Mouse (Mus musculus) limb, embryonic 13.5 days (tissue): ENCODE measurements around the gene Slc15a4. TPM values are rescaled to one million over a fixed set of nuclear protein-coding genes. Genes with fewer than 3 reads are reported as not detected.

Experiments
- ATAC-seq: fragments of 200-750 bp; cut with Nextera tagmentation; 2 replicates; pipeline ENCODE4 v1.8.0; 2017; ENCODE audit warnings: low read depth, moderate number of reproducible peaks, moderate TSS enrichment; ENCODE audit not compliant: low FRiP score
- H3K27ac ChIP-seq: fragments of 300-500 bp; sonication (generic); 2 replicates; pipeline ENCODE4 v1.5.1; 2015; ENCODE audit warnings: inconsistent platforms, mild to moderate bottlenecking, moderate library complexity
- H3K27me3 ChIP-seq: fragments of 300-500 bp; sonication (generic); 2 replicates; pipeline ENCODE4 v1.6.1; 2015; ENCODE audit warnings: mild to moderate bottlenecking, inconsistent platforms
- H3K36me3 ChIP-seq: fragments of 300-500 bp; sonication (generic); 2 replicates; pipeline ENCODE4 v1.6.1; 2015; ENCODE audit warnings: inconsistent platforms, mild to moderate bottlenecking, moderate library complexity
- H3K4me1 ChIP-seq: fragments of 300-500 bp; sonication (generic); 2 replicates; pipeline ENCODE4 v1.6.1; 2015; ENCODE audit warnings: inconsistent platforms
- H3K4me2 ChIP-seq: fragments of 300-500 bp; sonication (generic); replicated peaks from 2 replicates; pipeline ENCODE4 v1.6.1; 2015; ENCODE audit warnings: inconsistent platforms, mild to moderate bottlenecking, moderate library complexity
- H3K4me3 ChIP-seq: fragments of 300-500 bp; sonication (generic); 2 replicates; pipeline ENCODE4 v1.5.1; 2015; ENCODE audit warnings: moderate library complexity, mild to moderate bottlenecking, inconsistent platforms
- H3K9ac ChIP-seq: fragments of 300-500 bp; sonication (generic); 2 replicates; pipeline ENCODE4 v1.6.1; 2015; ENCODE audit warnings: mild to moderate bottlenecking, inconsistent platforms
- H3K9me3 ChIP-seq: fragments of 300-500 bp; sonication (generic); 2 replicates; pipeline ENCODE4 v1.6.1; 2016; ENCODE audit warnings: inconsistent platforms
- WGBS: fragments of 180-500 bp; shearing (Covaris S2); methylation state at CpG from one replicate; pipeline ENCODE4 v1.1.7; 2015; 5-methylcytosine and 5-hydroxymethylcytosine counted together
- polyA plus RNA-seq: library from polyadenylated mRNA; unstranded; fragments of >200 nt; fragmentation: Nextera tagmentation; extraction: Ambion mirVana; gene quantifications from 2 replicates; pipeline ENCODE4 v1.2.1, GENCODE M21; 2015

Gene Slc15a4
- polyA plus RNA-seq, 1 experiment from 2014 or later, result 20.8 TPM

DNA sequence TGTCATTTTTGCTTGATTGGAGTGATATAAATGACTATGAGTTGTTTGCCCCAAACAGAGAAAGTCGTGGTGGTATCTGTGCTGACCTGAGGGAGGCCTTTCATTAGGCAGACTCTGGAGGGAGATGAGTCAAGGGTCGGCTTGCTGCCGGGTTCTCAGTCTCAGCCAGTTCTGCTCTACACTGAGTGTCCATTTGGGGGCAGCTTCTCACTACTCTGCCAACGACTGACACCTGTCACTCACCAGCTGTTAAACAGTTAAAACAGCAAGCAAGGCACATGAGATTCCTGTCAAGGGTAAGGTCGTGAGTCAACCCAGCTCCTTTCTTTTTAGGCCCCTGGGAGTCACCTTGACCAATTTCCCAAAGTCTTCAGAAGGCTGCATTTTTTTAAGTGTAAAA lies 40.3 kb downstream of the Slc15a4 start:
- Histone ChIP-seq H3K9me3 (no peaks in the 10 kb centered on the region), H3K27me3 (no peaks in the 10 kb centered on the region), H3K9ac (no peak overlapping the region), H3K36me3 (peaks cover 72% of the 10 kb centered on the region), H3K4me2 (no peak overlapping the region), H3K4me3 (no peak overlapping the region), H3K27ac (no peak overlapping the region), H3K4me1 (no peaks in the 10 kb centered on the region)
- WGBS, result 63% methylated on average over 5 of the region's 5 CpGs
- ATAC-seq, result no peak

DNA sequence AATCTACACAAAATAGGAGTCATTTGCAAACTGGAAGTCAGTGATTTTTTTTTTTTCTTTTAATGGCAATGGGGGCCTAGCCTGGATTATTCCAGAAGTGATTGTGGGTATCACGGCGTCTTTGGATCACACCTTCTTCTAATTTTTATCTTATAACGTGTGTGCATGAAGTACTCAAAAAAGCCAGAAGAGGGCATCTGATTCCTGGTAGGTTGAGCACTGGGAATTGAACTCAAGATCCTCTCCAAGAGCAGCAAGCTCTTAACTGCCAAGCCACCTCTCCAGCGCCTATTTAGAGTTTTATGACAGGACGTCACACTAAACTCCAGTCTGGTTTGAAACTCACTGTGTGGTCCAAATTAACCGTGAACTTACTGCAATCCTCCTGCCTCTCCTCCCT lies 44.8 kb downstream of the Slc15a4 start:
- H3K27ac ChIP-seq, result no peak overlapping the region
- no peak overlapping the region for H3K4me2 ChIP-seq
- 43% methylated on average over 6 of the region's 6 CpGs for WGBS
- H3K4me3 ChIP-seq, result no peak overlapping the region
- no peaks in the 10 kb centered on the region for H3K27me3 ChIP-seq
- ATAC-seq, result no peak
- H3K36me3 ChIP-seq, result peaks cover 28% of the 10 kb centered on the region
- H3K9ac ChIP-seq, result no peak overlapping the region
- H3K4me1 ChIP-seq, result no peaks in the 10 kb centered on the region
- H3K9me3 ChIP-seq, result no peaks in the 10 kb centered on the region

DNA sequence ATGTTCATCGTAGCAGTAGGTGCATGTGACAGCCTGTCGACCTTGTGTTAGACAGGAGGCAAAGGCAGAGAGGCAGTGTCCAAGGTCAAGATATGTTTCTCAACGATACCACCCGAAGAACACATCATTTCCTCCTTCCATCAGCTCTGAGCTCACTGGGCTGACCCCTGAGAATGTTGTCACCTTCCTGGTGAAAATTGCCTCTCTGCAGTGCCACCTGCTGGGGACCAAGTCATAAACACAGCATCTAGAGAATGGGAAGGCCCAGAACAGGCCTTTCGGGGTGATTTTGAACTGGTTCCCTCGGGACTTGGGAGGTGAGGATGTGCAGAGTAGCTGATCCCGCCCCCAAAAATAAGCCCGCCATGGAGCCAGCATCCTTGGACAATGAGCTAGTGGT lies 49.0 kb downstream of the Slc15a4 start:
- H3K27me3 ChIP-seq, result peaks cover 1% of the 10 kb centered on the region
- peaks cover 2% of the 10 kb centered on the region; the same call in 1 of the 2 replicates for H3K36me3 ChIP-seq
- no peaks in the 10 kb centered on the region for H3K9me3 ChIP-seq
- no peaks in the 10 kb centered on the region for H3K4me1 ChIP-seq
- no peak overlapping the region for H3K4me3 ChIP-seq
- no peak overlapping the region for H3K9ac ChIP-seq
- no peak overlapping the region for H3K4me2 ChIP-seq
- ATAC-seq, result no peak
- no peak overlapping the region for H3K27ac ChIP-seq
- 83% methylated on average over 8 of the region's 8 CpGs for WGBS

DNA sequence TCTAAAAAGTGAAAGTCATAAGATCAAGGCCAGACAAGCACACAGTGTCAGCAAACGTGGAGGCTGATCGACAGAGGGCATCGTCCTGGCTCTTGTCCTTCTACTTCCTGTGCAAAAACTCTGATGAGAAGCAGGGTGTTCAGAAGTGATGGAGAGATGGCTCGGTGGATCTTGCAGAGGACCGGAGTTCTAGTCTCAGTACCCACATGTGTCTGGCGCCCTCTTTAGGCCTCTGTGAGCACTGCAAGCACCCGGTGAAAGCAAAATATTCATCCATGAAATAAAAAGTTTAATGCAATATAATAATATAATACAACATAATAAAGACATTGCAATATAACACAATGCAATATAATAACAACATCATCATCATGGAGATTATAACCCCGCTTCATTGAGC lies 55.3 kb downstream of the Slc15a4 start:
- H3K27me3 ChIP-seq, result peaks cover 7% of the 10 kb centered on the region
- 55% methylated on average over 8 of the region's 8 CpGs for WGBS
- H3K4me1 ChIP-seq, result no peaks in the 10 kb centered on the region
- H3K36me3 ChIP-seq, result no peaks in the 10 kb centered on the region
- no peak overlapping the region for H3K4me2 ChIP-seq
- H3K9ac ChIP-seq, result no peak overlapping the region
- ATAC-seq, result no peak
- no peak overlapping the region for H3K4me3 ChIP-seq
- no peaks in the 10 kb centered on the region for H3K9me3 ChIP-seq
- H3K27ac ChIP-seq, result no peak overlapping the region

DNA sequence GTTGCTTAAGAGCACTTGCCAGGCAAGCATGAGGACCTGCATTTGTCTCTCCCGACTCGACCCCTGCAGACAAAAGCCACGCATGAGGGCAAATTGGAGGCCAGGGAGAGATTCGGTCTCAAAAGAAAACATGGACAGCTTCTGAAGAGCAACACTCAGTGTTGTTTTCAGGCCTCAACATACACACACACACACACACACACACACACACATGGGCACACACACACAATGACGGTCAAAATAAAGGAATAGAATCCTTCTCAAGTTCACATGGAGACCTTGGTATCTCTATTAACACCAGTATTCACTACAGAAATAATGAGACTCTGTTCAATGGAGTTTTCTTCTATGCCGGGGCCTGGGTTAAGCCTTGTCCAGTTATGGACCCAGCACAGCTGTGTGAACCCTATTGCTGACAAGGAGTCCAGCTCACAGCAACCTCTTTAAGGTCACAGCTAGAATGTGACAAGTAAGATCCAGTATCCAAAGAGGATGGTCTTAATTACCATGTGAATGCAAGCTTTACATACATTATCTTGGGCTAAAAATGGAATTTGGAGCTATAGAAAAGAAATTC lies 65.4 kb downstream of the Slc15a4 start:
- H3K36me3 ChIP-seq, result peaks cover 15% of the 10 kb centered on the region
- no peaks in the 10 kb centered on the region for H3K4me1 ChIP-seq
- H3K27ac ChIP-seq, result no peak overlapping the region
- no peak overlapping the region for H3K4me3 ChIP-seq
- no peak overlapping the region for H3K9ac ChIP-seq
- no peak overlapping the region for H3K4me2 ChIP-seq
- WGBS, result 79% methylated on average over 6 of the region's 6 CpGs
- ATAC-seq, result no peak
- no peaks in the 10 kb centered on the region for H3K9me3 ChIP-seq
- no peaks in the 10 kb centered on the region for H3K27me3 ChIP-seq

DNA sequence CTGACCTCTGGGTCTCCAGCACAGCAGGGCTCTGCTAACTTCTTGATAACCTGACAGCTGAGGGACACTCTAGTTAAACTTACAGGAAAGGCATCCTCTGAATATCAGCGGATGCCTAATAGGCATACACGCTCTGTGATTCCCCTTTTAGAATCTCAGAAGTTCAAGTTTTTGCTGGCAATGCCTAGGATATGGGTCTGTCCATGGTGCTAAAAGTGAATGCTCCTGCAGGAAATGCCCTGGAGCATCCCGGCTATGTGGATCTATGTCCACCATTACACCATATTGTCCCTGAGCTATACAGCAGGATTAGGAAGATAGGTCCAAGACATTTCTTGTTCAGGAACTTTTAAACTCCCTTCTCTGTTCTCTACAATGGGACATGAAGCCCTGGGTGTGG lies 71.6 kb downstream of the Slc15a4 start:
- Histone ChIP-seq H3K36me3 (peaks cover 25% of the 10 kb centered on the region), H3K4me3 (no peak overlapping the region)

DNA sequence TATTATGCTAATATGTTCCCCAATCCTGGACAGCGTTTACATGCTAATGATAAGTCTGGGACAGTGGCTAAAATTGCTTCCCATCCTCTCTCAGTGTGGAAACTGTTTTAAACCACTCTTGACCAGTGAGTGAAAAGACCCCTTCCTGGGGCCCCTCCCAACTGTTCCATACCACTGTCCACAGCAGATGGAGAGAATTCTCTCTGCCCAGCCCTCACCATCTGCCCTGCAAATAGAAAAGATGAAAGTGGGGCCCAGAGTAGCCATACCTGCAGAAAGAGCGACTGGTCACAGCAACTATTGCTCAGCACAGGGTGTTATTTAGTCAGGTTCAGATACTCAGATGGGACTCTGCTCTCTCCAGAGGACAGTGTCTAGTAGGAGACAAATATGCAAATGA lies 84.6 kb downstream of the Slc15a4 start:
- 83% methylated on average over 2 of the region's 2 CpGs for WGBS
- Histone ChIP-seq H3K4me3 (no peak overlapping the region), H3K4me2 (no peak overlapping the region), H3K9ac (no peak overlapping the region), H3K27me3 (no peaks in the 10 kb centered on the region), H3K36me3 (peaks cover 13% of the 10 kb centered on the region; the same call in 1 of the 2 replicates), H3K9me3 (no peaks in the 10 kb centered on the region), H3K27ac (no peak overlapping the region), H3K4me1 (no peaks in the 10 kb centered on the region)
- no peak for ATAC-seq

More for the DNA sequence above, 71.6 kb downstream of the Slc15a4 start:
- H3K4me2 ChIP-seq, result no peak overlapping the region
- H3K9me3 ChIP-seq, result no peaks in the 10 kb centered on the region
- no peaks in the 10 kb centered on the region for H3K27me3 ChIP-seq
- no peak overlapping the region for H3K9ac ChIP-seq
- H3K4me1 ChIP-seq, result no peaks in the 10 kb centered on the region
- no peak overlapping the region for H3K27ac ChIP-seq
- WGBS, result 87% methylated on average over 3 of the region's 3 CpGs
- ATAC-seq, result no peak

DNA sequence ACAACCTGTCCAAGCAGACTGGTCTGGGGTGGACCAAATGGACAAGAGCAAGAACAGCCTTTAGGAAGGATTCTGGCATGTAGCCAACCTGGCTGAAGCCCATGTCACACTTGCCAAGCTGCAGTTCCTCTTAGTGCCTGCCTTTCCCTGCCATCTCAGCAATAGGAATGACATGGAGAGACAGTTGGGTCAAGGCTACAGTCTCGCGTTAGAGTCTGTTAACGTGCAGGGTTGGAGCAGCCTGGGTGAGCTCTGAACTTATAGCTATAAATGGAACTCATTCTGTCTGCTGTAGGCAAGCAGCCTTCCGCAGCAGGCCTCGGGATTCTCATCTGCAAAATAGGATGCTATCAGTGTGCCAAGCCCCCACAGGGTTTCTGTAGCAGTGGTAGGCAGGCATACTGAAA lies 86.1 kb downstream of the Slc15a4 start:
- H3K27me3 ChIP-seq, result no peaks in the 10 kb centered on the region
- WGBS, result 90% methylated on average over 5 of the region's 5 CpGs
- H3K4me3 ChIP-seq, result no peak overlapping the region
- H3K36me3 ChIP-seq, result peaks cover 3% of the 10 kb centered on the region; the same call in 1 of the 2 replicates
- no peaks in the 10 kb centered on the region for H3K4me1 ChIP-seq
- no peak for ATAC-seq
- H3K9me3 ChIP-seq, result no peaks in the 10 kb centered on the region
- H3K9ac ChIP-seq, result no peak overlapping the region
- no peak overlapping the region for H3K4me2 ChIP-seq
- no peak overlapping the region for H3K27ac ChIP-seq

Other genes starting within 250 kb of the Slc15a4 start
- gene Glt1d1, start 635 bp downstream of the Slc15a4 start, polyA plus RNA-seq, result 0.59 and 0.79 TPM in 2 replicates